Mouse (Mus musculus) brain, adult 2 months (tissue): ENCODE results near the gene R3hdm4.
"Not testable (repeated sequence)": the region's sequence is repeated elsewhere in the genome, so short reads cannot be mapped to it uniquely, and the experiment has no call there.

Experiments
- DNase-seq: peaks from one replicate; pipeline ENCODE4 v3.0.0; 2011; ENCODE audit warnings: low read depth, low spot score

R3hdm4 gene

DNA sequence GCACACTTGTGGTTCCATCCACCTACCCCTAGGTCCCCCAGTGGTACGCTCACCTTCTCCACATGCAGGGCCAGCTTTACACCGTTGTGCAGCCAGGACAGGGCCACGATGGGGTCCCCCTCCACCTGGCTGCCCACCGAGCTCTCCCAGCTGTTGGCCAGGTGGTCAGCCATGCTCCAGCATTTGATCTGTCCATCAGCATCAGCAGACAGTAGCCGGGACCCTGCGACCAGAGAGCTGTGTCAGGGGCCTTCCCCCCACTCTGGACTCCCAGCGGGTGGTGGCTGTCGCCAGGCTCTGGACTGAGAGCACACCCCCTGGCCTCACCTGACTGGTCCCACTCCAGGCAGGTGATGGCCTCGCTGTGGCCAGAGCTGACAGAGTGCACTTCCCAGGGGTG is 14.3 kb downstream of the R3hdm4 start:
- DNase-seq: no peak

DNA sequence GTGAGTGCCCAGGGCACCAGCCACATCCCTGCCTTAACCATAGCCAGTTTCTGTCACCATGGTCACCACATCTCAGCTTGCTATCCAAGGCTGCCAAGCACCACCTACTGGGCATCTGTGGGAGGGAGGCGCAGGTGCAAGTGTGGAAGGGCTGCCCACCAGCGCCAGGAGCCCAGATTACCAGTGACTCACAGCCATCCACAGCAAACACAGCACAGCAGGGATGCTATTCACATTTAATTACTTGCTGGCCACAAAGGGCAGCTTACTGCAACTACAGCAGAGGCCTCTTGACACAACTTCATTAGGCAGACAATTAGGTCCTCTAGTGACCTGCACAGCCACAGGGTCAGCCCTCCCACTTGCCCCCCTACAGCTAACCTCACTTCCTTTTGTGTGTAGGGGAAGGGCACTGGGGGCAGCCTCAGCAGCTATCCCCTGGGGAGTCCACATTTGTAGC is 20.0 kb downstream of the R3hdm4 start:
- peak; percentile 95 for DNase-seq

GRCm38 (mm10) chr10:79897316-79898245 is 23.4 kb downstream of the R3hdm4 start:
- DNase-seq: no peak

DNA sequence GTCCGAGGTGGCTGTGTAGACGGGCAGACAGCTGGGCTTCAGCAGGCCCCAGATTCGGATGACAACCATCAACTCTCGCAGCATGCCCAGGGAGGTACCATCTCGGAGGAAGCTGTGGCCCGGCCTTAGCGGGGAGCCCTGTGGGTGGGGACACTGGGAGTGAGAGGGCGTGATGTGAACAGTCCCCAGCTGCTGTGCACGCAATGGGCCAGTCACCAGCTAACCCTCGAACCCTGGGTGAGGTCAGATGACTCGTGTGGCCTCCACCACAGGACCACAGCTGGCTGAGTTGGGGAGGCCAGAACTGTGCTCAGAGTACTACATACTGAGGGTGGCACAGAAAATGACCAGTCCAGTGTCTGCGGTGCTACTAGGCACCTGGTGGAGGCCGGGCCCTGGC is 24.2 kb downstream of the R3hdm4 start:
- no peak for DNase-seq

- DNase-seq: no peak
Measured at GRCm38 (mm10) chr10:79896306-79896705, 24.7 kb downstream of the R3hdm4 start.

- peak; percentile 79 for DNase-seq
Measured at GRCm38 (mm10) chr10:79892451-79893118, 28.4 kb downstream of the R3hdm4 start.

GRCm38 (mm10) chr10:79890670-79891069 is 30.3 kb downstream of the R3hdm4 start, which contains the start of gene Cfd:
Cfd (plus strand) TSS chr10:79890853.
- no peak for DNase-seq

DNA sequence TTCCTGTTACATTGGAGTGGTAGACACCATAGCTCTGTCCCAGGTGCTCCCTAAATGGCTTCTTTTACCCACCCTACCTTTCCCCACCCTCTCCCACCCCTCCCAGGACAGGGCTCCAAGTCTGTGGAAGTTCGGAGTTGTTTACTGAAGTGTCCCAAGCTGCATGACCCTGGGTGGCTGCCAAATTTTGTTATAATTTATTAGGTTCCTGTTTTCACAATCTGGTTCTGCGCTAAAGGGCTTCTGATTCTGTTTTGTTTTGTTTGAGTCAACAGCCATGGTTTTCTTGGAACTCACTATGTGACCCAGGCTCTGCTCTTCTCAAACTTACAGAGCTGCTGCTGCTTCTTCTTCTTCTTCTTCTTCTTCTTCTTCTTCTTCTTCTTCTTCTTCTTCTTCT is 31.6 kb downstream of the R3hdm4 start:
- DNase-seq: no peak

- no peak for DNase-seq
Measured at GRCm38 (mm10) chr10:79886611-79887010, 34.4 kb downstream of the R3hdm4 start.

DNA sequence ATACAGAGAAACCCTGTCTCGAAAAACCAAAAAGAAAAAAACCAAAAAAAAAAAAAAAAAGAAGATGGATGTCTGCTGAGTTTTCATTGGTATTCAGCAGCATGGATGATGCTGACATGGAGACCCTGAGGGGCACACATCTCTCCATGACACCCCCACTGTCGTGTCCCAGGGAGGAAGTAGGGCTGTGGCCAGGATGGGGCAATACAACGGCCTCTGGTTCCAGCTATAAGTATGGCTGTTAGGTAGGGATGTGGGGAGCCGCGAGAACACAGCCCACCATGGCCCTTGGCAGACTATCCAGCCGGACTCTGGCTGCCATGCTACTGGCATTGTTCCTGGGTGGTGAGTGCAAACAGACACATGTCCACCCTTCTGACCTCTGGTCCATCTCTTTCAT is 35.0 kb downstream of the R3hdm4 start, which contains the start of gene Elane:
Elane (plus strand) TSS at position 194 of the 400 bp plus-strand sequence.
- DNase-seq: no peak

GRCm38 (mm10) chr10:79884938-79885337 is 36.1 kb downstream of the R3hdm4 start:
- DNase-seq: not testable (repeated sequence)

DNA sequence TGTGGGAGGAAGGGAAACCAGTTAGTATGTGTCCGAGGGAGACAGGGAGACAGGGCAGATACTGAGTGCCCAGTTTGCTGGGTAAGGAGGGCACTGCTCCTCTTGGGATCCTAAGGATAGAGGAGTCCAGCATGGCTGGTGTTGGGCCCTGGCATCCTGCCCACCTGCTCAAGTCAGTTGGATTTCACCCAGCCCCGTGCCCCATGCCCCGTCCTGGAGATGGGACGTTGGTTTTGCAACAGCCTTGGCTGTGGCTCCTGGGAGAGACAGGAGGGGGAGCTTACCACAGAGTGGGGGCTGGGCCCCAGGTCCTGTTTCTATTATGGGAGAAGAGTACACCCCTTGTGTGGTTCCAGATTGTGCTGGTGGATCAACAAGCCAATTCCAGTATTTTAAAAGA is 36.6 kb downstream of the R3hdm4 start:
- DNase-seq: no peak

GRCm38 (mm10) chr10:79883297-79884084 is 37.5 kb downstream of the R3hdm4 start:
- DNase-seq: peak; percentile 94

DNA sequence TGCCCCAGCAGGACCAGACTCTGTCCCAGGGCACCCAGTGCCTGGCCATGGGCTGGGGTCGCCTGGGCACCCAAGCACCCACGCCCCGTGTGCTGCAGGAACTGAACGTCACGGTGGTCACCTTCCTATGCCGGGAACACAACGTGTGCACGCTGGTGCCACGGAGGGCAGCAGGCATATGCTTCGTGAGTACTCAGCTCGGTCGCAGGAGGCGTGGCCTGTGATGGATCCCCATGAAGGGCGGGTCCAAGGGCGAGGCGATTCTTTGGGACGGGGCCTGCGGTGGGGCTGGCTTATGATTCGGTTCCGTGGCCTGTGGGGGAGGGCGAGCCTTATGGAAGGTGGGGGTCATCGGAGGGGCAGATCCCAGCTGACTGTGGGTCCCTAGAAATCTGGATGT is 39.0 kb downstream of the R3hdm4 start:
- DNase-seq: no peak

DNA sequence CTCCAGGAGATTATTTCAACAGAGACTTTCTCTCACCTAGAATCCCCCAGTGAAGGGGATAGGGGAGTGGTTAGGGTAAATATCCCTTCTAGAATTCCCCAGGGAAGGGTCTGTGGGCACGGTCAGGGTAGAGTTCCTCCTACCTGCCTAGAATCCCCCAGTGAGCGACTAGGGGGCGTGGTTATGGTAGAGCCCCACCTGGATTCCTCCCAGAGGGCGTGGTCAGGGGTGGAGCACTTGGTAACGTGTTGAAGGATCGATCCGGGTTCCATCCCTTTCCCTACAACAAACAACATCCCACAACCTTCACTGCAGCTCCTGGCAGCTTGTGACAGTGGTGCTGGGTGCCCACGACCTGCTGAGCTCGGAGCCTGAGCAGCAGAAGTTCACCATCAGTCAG is 40.3 kb downstream of the R3hdm4 start:
- DNase-seq: peak; percentile 34

GRCm38 (mm10) chr10:79879527-79879926 is 41.5 kb downstream of the R3hdm4 start:
- DNase-seq: no peak

DNA sequence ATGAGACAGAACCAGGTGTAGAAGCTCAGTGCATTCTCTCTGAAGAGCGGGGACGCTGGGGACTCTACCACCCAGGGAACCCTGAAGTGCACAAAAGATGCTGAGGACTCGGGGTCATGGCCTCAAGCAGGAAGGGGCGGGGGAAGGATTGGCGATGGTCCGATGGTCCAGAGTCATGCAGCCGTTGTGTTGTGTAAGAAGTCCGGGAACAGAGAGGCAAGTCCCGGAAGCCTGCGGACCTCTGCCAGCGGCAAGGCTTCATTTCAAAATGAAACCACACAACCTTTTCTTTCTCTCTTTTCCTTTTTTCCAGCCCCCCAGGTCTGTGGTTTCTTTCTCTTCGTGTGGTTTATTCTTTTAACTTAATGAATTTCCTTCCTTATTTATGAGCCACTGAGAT is 43.3 kb downstream of the R3hdm4 start:
- DNase-seq: no peak

GRCm38 (mm10) chr10:79877174-79877573 is 43.8 kb downstream of the R3hdm4 start:
- DNase-seq: no peak

DNA sequence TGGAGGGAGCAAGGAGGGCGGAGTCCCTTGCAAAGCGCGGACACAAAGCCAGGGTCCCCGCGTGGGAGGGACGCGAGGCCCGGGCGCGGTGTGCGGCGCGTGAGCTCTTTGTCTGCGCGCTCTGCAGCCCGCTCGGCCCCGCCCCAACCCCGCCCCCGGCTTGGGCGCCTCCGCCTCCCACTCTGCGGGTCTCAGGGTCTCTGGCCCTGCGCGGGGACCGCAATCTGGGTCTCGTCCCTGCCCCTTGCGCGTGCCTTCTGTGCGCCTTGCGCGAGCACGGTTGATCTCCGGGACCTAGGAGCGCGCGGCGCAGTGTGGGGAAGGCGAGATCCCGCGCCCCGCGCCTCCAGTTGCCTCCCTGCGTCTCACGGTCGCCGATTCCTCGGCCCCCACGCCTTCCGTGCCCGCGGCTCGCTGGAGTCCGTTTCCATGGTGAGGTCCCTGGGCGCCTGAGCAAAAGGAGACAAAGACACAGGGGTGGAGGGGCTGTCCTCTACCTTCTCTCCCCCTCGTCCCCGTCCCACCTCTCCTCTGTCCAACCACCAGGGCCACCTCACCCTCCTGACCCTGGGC is 46.6 kb downstream of the R3hdm4 start, which contains the start of the genes Prtn3 and Plppr3:
Prtn3 (plus strand) TSS at position 187 of the 573 bp plus-strand sequence.
Plppr3 (minus strand) TSS at position 345 of the 573 bp plus-strand sequence.
- peak; percentile 68 for DNase-seq

- DNase-seq: peak; percentile 34
Measured at GRCm38 (mm10) chr10:79873715-79874289, 47.2 kb downstream of the R3hdm4 start.

- DNase-seq: peak; percentile 34
Measured at GRCm38 (mm10) chr10:79873313-79873712, 47.7 kb downstream of the R3hdm4 start.
